Mouse (Mus musculus) urinary bladder, postnatal 25 days (tissue): ENCODE data around the gene Nkap.
A peak's percentile ranks its signal among the peaks of the same experiment; 100 is the strongest.
"Not testable (repeated sequence)": the region's sequence is repeated elsewhere in the genome, so short reads cannot be mapped to it uniquely, and the experiment has no call there.

ENCODE experiments used
- DNase-seq: peaks from one replicate; pipeline ENCODE4 v3.0.0; 2022; ENCODE audit warnings: low spot score

Gene Nkap

DNA sequence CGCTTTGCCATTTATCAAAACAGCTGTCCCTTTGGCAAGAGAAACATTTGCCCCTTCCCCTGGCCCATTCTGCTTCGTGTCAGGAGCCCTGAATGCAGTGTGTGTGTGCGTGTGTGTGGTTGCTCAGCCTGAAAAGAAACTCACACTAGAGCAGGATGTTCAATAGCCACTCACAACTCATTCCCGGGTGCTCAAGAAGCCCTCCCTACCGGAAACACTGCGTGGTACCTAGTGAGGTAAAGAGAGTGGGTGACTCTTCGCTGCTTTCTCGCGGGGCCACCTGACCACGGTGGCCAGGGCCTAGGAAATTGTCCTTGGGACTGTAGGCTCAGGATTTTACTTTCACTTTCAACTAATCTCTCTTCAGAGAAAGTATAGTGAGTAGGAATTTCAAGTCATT lies 34.6 kb downstream of the Nkap start:
- no peak for DNase-seq

- DNase-seq, result no peak
Measured at GRCm38 (mm10) chrX:37163115-37163514, 36.5 kb downstream of the Nkap start.

GRCm38 (mm10) chrX:37167085-37167484 lies 40.5 kb downstream of the Nkap start:
- peak; percentile 12 for DNase-seq

DNA sequence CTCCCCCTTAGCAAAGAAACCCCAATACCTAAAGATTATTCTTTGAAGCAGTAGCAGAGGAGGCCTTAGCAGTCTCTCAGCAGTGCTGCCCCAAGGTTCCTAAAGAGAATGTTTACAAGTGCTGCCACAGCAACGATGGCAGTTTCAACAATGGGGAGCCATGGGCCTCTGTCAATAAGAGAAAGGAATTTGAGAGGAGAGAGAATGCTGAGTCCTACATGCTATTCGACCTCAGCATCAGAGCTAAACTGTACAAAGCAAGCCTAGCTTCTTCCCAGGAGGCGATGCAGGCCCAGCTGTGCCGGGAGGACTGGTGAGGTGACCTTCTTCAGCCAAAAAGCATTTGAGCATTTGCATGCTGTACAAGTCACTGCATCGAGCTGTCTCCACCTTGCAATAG lies 42.1 kb downstream of the Nkap start, which contains the start of gene Akap14:
Gene Akap14, minus strand, starts transcription at position 101 of the 400 bp plus-strand sequence.
- no peak for DNase-seq

GRCm38 (mm10) chrX:37184401-37184800 lies 57.8 kb downstream of the Nkap start:
- not testable (repeated sequence) for DNase-seq

- DNase-seq, result no peak
Measured at GRCm38 (mm10) chrX:37190755-37191104, 64.1 kb downstream of the Nkap start.

- DNase-seq, result peak; percentile 69
Measured at GRCm38 (mm10) chrX:37191105-37191743, 64.6 kb downstream of the Nkap start, which contains the start of the genes Ndufa1 and Rnf113a1. Gene Ndufa1, minus strand, starts transcription at chrX:37191163. Gene Rnf113a1, plus strand, starts transcription at chrX:37191245.

- DNase-seq, result peak; percentile 3
Measured at GRCm38 (mm10) chrX:37191744-37192379, 65.3 kb downstream of the Nkap start.

DNA sequence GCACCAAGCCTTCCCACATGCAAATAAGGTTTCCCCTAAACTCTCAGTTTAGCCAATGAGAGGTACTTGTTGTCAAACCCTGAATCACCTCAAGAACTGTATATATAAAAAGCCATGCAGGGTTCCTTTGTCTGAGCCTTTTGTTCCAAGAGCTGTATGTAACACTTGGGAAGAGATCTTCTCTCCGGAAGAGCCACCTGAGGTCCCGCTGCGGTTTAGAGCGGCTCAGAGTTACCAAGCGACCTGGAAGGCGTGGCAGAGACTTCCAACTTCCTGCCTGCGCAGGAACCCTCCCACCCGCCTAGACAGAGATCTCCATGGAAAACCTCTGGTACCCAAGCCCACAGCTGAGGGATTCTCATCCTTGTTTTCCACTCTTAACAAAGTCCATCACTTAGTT lies 72.1 kb downstream of the Nkap start:
- no peak for DNase-seq
